Mouse (Mus musculus): ENCODE measurements at regions not wholly inside any gene's neighbourhood (a gene's known extent, or its start where the extent isn't known, plus 50 kb on each side); places are given as distances from the start of the nearest gene placed in this dataset.

GRCm38 (mm10) chr13:16515195-16515594, 503.5 kb downstream of the Inhba start:
- Histone ChIP-seq H3K27ac (ENCODE audit: control insufficient read depth, insufficient read depth, low read depth, low read length) (no peak overlapping the region), H3K27me3 (ENCODE audit: control insufficient read depth, insufficient read depth, low read length) (no peaks in the 10 kb centered on the region), H3K36me3 (ENCODE audit: control insufficient read depth, insufficient read depth, low read length) (no peaks in the 10 kb centered on the region), H3K4me1 (ENCODE audit: control insufficient read depth, insufficient read depth, low read length) (no peaks in the 10 kb centered on the region), H3K4me3 (ENCODE audit: control insufficient read depth, low read depth, low read length) (no peak overlapping the region)
- no peak for TF ChIP-seq POLR2A (IDR thresholded peaks at IDR 0.05; ENCODE audit: control insufficient read depth, low read depth, low read length)
- TF ChIP-seq CTCF (IDR thresholded peaks at IDR 0.05; ENCODE audit: control insufficient read depth, insufficient read depth, insufficient replicate concordance, low read depth, low read length) = no peak

DNA sequence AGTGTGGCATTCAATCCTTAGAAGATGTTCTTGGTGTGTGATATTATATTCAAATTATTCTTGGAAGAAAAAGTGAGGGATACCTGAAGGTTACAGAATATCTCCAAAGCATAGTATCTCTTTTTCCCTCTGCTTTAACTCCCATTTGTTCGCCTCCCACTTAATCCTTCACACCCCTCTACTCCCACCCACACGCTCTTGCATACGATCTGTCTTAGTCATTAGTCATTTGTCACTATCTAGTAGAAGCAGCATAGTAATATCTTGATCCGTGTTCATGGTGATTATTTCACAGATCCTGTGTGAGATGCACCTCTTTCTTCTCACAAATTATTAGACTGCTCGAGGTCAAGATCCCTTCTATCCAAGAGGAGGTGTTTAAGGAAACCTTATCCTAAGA, 517.4 kb downstream of the Inhba start:
- Histone ChIP-seq H3K27ac (ENCODE audit: control insufficient read depth, insufficient read depth, low read depth, low read length) (no peak overlapping the region), H3K27me3 (ENCODE audit: control insufficient read depth, insufficient read depth, low read length) (no peaks in the 10 kb centered on the region), H3K4me3 (ENCODE audit: control insufficient read depth, low read depth, low read length) (no peak overlapping the region), H3K4me1 (ENCODE audit: control insufficient read depth, insufficient read depth, low read length) (no peaks in the 10 kb centered on the region), H3K36me3 (ENCODE audit: control insufficient read depth, insufficient read depth, low read length) (no peaks in the 10 kb centered on the region)
- no peak for TF ChIP-seq CTCF (IDR thresholded peaks at IDR 0.05; ENCODE audit: control insufficient read depth, insufficient read depth, insufficient replicate concordance, low read depth, low read length)
- TF ChIP-seq POLR2A (IDR thresholded peaks at IDR 0.05; ENCODE audit: control insufficient read depth, low read depth, low read length) = no peak

DNA sequence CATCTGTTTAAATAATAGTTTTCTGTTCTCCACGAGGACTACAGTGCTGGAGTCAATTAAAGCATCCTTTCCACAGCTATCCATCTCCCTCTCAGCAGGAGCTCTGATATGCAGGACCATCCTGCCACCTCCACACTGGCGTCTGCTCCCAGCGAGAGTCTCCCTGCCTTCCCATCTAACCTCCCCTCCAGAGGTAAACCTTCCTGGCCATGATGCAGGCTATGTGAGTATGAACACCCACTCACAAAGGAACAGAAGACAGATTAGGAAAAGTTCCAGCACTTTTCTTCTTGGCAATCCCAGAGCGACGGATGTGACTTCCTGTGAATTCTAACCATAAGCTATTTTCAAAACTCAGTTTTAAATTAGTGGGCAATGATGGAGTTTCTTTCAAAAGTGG, 532.1 kb downstream of the Inhba start:
- TF ChIP-seq CTCF (IDR thresholded peaks at IDR 0.05; ENCODE audit: control insufficient read depth, insufficient read depth, insufficient replicate concordance, low read depth, low read length) (no peak), POLR2A (IDR thresholded peaks at IDR 0.05; ENCODE audit: control insufficient read depth, low read depth, low read length) (no peak)
- Histone ChIP-seq H3K4me3 (ENCODE audit: control insufficient read depth, low read depth, low read length) (no peak overlapping the region), H3K36me3 (ENCODE audit: control insufficient read depth, insufficient read depth, low read length) (no peaks in the 10 kb centered on the region), H3K4me1 (ENCODE audit: control insufficient read depth, insufficient read depth, low read length) (no peaks in the 10 kb centered on the region), H3K27me3 (ENCODE audit: control insufficient read depth, insufficient read depth, low read length) (no peaks in the 10 kb centered on the region), H3K27ac (ENCODE audit: control insufficient read depth, insufficient read depth, low read depth, low read length) (no peak overlapping the region)

DNA sequence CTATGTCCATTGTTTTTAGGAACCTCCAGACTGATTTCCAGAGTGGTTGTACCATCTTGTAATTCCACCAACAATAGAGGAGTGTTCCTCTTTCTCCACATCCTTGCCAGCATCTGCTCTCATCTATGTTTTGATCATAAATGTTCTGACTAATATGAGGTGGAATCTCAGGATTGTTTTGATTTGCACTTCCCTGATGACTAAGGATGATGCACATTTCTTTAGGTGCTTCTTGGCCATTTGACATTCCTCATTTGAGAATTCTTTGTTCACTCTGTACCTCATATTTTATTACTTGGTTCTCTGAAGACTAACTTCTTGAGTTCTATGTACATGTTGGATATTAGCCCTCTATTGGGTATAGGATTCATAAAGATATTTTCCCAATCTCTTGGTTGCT, 538.4 kb downstream of the Inhba start:
- Histone ChIP-seq H3K27me3 (ENCODE audit: control insufficient read depth, insufficient read depth, low read length) (no peaks in the 10 kb centered on the region), H3K4me3 (ENCODE audit: control insufficient read depth, low read depth, low read length) (no peak overlapping the region), H3K27ac (ENCODE audit: control insufficient read depth, insufficient read depth, low read depth, low read length) (no peak overlapping the region), H3K36me3 (ENCODE audit: control insufficient read depth, insufficient read depth, low read length) (no peaks in the 10 kb centered on the region), H3K4me1 (ENCODE audit: control insufficient read depth, insufficient read depth, low read length) (no peaks in the 10 kb centered on the region)
- TF ChIP-seq POLR2A (IDR thresholded peaks at IDR 0.05; ENCODE audit: control insufficient read depth, low read depth, low read length) (no peak), CTCF (IDR thresholded peaks at IDR 0.05; ENCODE audit: control insufficient read depth, insufficient read depth, insufficient replicate concordance, low read depth, low read length) (no peak)

DNA sequence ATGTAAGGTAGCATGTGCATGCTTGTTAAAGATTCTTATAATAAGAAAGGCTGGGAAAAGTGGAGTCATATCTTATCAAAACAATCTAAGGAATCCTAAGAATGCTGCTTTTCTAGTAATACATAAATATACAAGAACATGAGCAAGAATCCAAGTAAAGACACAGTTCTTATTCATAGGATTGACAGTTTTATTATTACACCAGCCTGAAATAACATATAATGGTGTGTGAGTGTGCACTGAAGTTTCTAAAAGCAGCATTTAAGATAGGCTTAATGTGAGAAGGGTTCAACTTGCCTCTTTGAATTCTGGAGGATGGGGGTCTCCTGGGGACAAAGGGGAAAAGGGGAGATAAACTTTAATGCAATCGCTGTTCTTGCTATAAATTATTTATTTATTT, 553.3 kb downstream of the Inhba start:
- Histone ChIP-seq H3K27me3 (ENCODE audit: control insufficient read depth, insufficient read depth, low read length) (no peaks in the 10 kb centered on the region), H3K36me3 (ENCODE audit: control insufficient read depth, insufficient read depth, low read length) (no peaks in the 10 kb centered on the region), H3K4me1 (ENCODE audit: control insufficient read depth, insufficient read depth, low read length) (no peaks in the 10 kb centered on the region), H3K27ac (ENCODE audit: control insufficient read depth, insufficient read depth, low read depth, low read length) (no peak overlapping the region), H3K4me3 (ENCODE audit: control insufficient read depth, low read depth, low read length) (no peak overlapping the region)
- TF ChIP-seq POLR2A (IDR thresholded peaks at IDR 0.05; ENCODE audit: control insufficient read depth, low read depth, low read length) (no peak), CTCF (IDR thresholded peaks at IDR 0.05; ENCODE audit: control insufficient read depth, insufficient read depth, insufficient replicate concordance, low read depth, low read length) (no peak)

DNA sequence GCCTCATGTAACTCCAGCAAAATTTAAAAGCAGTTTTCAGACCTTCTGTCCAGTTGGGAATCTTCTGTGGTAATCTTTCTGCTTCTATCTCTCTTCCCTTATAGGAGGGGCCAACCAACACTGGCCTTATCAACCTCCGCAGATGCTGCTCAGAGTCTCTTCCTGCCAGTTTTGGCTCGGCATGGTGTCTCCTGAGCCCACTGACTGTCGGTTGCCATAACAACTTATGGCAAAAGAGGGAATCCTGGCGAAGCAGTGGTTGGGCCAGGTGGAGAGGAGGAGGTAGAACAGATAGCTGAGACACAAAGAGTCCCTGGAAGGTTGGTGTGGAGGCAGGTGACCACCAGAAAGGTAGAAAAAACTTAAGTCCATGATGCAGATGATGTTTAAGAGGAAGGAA, 562.4 kb downstream of the Inhba start:
- Histone ChIP-seq H3K27me3 (ENCODE audit: control insufficient read depth, insufficient read depth, low read length) (no peaks in the 10 kb centered on the region), H3K4me3 (ENCODE audit: control insufficient read depth, low read depth, low read length) (no peak overlapping the region), H3K4me1 (ENCODE audit: control insufficient read depth, insufficient read depth, low read length) (no peaks in the 10 kb centered on the region), H3K27ac (ENCODE audit: control insufficient read depth, insufficient read depth, low read depth, low read length) (no peak overlapping the region), H3K36me3 (ENCODE audit: control insufficient read depth, insufficient read depth, low read length) (no peaks in the 10 kb centered on the region)
- no peak for TF ChIP-seq POLR2A (IDR thresholded peaks at IDR 0.05; ENCODE audit: control insufficient read depth, low read depth, low read length)
- TF ChIP-seq CTCF (IDR thresholded peaks at IDR 0.05; ENCODE audit: control insufficient read depth, insufficient read depth, insufficient replicate concordance, low read depth, low read length) = no peak

DNA sequence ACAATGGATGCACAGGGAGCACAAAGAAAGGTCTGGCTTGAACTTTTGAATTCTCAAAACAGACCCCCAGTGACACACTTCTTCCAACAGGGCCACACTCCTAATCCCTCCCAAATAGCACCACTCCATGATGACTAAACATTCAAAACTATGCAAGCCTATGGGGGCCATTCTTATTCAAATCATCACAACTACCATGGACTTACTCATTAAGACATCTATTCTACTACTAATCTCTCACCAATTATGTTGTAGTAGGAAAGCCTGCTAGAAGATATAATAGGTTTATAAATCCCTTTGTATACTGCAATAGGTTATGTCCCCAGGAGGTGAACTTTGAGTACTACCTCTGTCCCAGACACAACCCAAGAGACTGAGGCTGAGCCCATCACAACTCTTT, 574.6 kb downstream of the Inhba start:
- H3K27ac ChIP-seq (ENCODE audit: control insufficient read depth, insufficient read depth, low read depth, low read length) = no peak overlapping the region
- H3K4me3 ChIP-seq (ENCODE audit: control insufficient read depth, low read depth, low read length) = no peak overlapping the region
- no peak for TF ChIP-seq POLR2A (IDR thresholded peaks at IDR 0.05; ENCODE audit: control insufficient read depth, low read depth, low read length)
- no peak for TF ChIP-seq CTCF (IDR thresholded peaks at IDR 0.05; ENCODE audit: control insufficient read depth, insufficient read depth, insufficient replicate concordance, low read depth, low read length)
- no peaks in the 10 kb centered on the region for H3K36me3 ChIP-seq (ENCODE audit: control insufficient read depth, insufficient read depth, low read length)
- no peaks in the 10 kb centered on the region for H3K4me1 ChIP-seq (ENCODE audit: control insufficient read depth, insufficient read depth, low read length)
- H3K27me3 ChIP-seq (ENCODE audit: control insufficient read depth, insufficient read depth, low read length) = no peaks in the 10 kb centered on the region

- TF ChIP-seq POLR2A (IDR thresholded peaks at IDR 0.05; ENCODE audit: control insufficient read depth, low read depth, low read length) = no peak
- no peak for TF ChIP-seq CTCF (IDR thresholded peaks at IDR 0.05; ENCODE audit: control insufficient read depth, insufficient read depth, insufficient replicate concordance, low read depth, low read length)
- H3K36me3 ChIP-seq (ENCODE audit: control insufficient read depth, insufficient read depth, low read length) = no peaks in the 10 kb centered on the region
- H3K4me1 ChIP-seq (ENCODE audit: control insufficient read depth, insufficient read depth, low read length) = no peaks in the 10 kb centered on the region
- no peak overlapping the region for H3K27ac ChIP-seq (ENCODE audit: control insufficient read depth, insufficient read depth, low read depth, low read length)
- H3K27me3 ChIP-seq (ENCODE audit: control insufficient read depth, insufficient read depth, low read length) = no peaks in the 10 kb centered on the region
- no peak overlapping the region for H3K4me3 ChIP-seq (ENCODE audit: control insufficient read depth, low read depth, low read length)
Measured at GRCm38 (mm10) chr13:16619755-16620154, 608.1 kb downstream of the Inhba start.

Measured in testis, adult 2 months (tissue).